Mouse (Mus musculus) myocyte (in vitro differentiated cells): Measurements from ENCODE around the gene Gm11562.

Experiments
- E2F4 ChIP-seq: IDR thresholded peaks from one replicate; pipeline ENCODE4 v1.6.1; 2011; ENCODE audit warnings: mild to moderate bottlenecking, control low read depth, moderate library complexity; ENCODE audit not compliant: insufficient read depth
- MAX ChIP-seq: IDR thresholded peaks from one replicate; pipeline ENCODE4 v1.6.1; 2011; ENCODE audit warnings: low read depth, mild to moderate bottlenecking, control low read depth
- MYOD1 ChIP-seq, 3 experiments: IDR thresholded peaks; one replicate each; pipeline ENCODE4 v1.6.1; 2011; ENCODE audit warnings: control low read depth in 2 of 3, low read depth in 2 of 3, mild to moderate bottlenecking in 2 of 3, moderate library complexity in 1 of 3; ENCODE audit not compliant: insufficient read length in 2 of 3, control insufficient read depth in 1 of 3
- MYOG ChIP-seq, 3 experiments: IDR thresholded peaks; one replicate each; pipeline ENCODE4 v1.6.1; 2011; ENCODE audit warnings: control low read depth in 2 of 3, low read depth in 2 of 3, mild to moderate bottlenecking in 2 of 3; ENCODE audit not compliant: insufficient read length in 2 of 3, control insufficient read depth in 1 of 3, insufficient read depth in 1 of 3
- POLR2A ChIP-seq: IDR thresholded peaks from one replicate; pipeline ENCODE4 v1.6.1; 2011; ENCODE audit warnings: low read depth, mild to moderate bottlenecking, control low read depth, moderate library complexity; ENCODE audit not compliant: insufficient read length
- POLR2AphosphoS2 ChIP-seq: IDR thresholded peaks from one replicate; pipeline ENCODE4 v1.6.1; 2011; ENCODE audit warnings: low read depth, control low read depth; ENCODE audit not compliant: insufficient read length
- SRF ChIP-seq: IDR thresholded peaks from one replicate; pipeline ENCODE4 v1.6.1; 2011; ENCODE audit warnings: low read depth; ENCODE audit not compliant: control insufficient read depth, insufficient read length
- TCF12 ChIP-seq: IDR thresholded peaks from one replicate; pipeline ENCODE4 v1.6.1; 2011; ENCODE audit warnings: mild to moderate bottlenecking, control low read depth; ENCODE audit not compliant: poor library complexity, insufficient read depth, severe bottlenecking
- USF1 ChIP-seq: IDR thresholded peaks from one replicate; pipeline ENCODE4 v1.6.1; 2011; ENCODE audit warnings: low read depth, mild to moderate bottlenecking, control low read depth, moderate library complexity

- TF ChIP-seq MAX (no peak), POLR2A (no peak), TCF12 (no peak), USF1 (no peak), POLR2AphosphoS2 (no peak), E2F4 (no peak), MYOG (IDR thresholded peaks at IDR 0.05; ENCODE audit: control insufficient read depth in 1 of 3, insufficient read depth in 1 of 3, insufficient read length in 2 of 3, low read depth in 2 of 3) (no peak), MYOD1 (IDR thresholded peaks at IDR 0.05; ENCODE audit: control insufficient read depth in 1 of 3, insufficient read length in 2 of 3, low read depth in 2 of 3) (no peak), SRF (no peak)
Observed at GRCm38 (mm10) chr11:99614796-99615363, 5.4 kb downstream of the Gm11562 start, which contains the start of gene Krtap2-4.
